Mouse (Mus musculus): Measurements from ENCODE around the gene Ppp4r1.

DNA sequence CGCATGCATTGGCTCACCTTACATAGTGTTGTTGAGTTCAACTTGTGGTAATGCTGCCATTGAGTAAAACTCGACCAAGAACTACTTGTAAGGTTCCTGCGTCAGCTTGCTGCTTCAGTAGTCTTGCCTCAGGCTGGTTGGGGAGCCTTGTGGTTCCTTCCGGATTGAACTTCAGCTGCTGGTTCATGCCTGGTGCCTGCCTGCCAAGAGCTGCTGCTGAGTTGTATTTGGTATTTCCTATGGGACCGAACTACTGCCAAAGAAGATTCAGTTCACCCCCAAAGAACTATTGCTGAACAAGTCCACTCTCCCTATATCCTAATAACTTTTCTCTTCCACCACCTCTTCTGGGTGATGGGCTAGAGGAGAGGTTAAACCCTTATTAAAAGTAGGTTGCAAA, 107.1 kb downstream of the Ppp4r1 start:
- TF ChIP-seq CTCF (IDR thresholded peaks at IDR 0.05; ENCODE audit: control insufficient read depth, insufficient read depth, insufficient replicate concordance, low read depth, low read length) (no peak), POLR2A (IDR thresholded peaks at IDR 0.05; ENCODE audit: control insufficient read depth, low read depth, low read length) (no peak)

Data from testis, adult 2 months (tissue).